In the genomic region with DNA sequence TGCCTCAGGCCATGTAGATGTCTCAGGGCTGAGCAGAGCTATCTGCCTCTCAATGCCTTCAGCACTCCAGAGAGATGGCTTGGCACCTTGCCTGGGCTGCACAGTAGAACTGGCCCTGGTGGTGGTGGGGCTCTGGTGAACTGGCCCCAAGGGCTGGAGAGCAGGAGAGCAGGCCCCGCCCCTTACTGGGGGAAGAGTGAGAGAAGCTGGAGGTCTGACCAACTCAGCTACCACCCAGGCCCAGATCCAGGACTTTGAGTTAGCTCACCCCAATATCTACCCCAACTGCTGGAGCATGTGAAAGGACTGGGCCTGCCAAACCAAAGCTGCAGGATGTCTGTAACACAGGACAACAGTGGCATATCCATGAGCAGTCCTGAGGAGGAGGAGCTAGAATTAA, we compare ENCODE assay signal across 8 mouse cellular contexts. TPM values are rescaled to one million over a fixed set of nuclear protein-coding genes. Genes with fewer than 3 reads are reported as not detected.
DNase-seq lines count a peak whose midpoint lies in the region; ATAC-seq and TF ChIP-seq lines count a peak whose summit lies in the region.

No protein-coding gene starts in this region.

- peaks cover 24% of the 10 kb centered on the region for H3K4me1 ChIP-seq in forebrain, embryonic 12.5 days
- H3K4me1 ChIP-seq in forebrain, embryonic 16.5 days (replicated peaks; ENCODE audit: control insufficient read depth, insufficient read depth, low read length): peaks cover 11% of the 10 kb centered on the region
- peaks cover 17% of the 10 kb centered on the region for H3K4me1 ChIP-seq in intestine, embryonic 16.5 days (ENCODE audit: control insufficient read depth, insufficient read depth, low read length)
- H3K4me1 ChIP-seq in stomach, postnatal 0 days (replicated peaks; ENCODE audit: control insufficient read depth, insufficient read depth): peaks cover 6% of the 10 kb centered on the region; the same call in 1 of the 2 replicates

- no peaks in the 10 kb centered on the region for H3K9me3 ChIP-seq in forebrain, embryonic 12.5 days
- H3K9me3 ChIP-seq in forebrain, embryonic 16.5 days (ENCODE audit: control insufficient read depth, low read length): no peaks in the 10 kb centered on the region
- H3K9me3 ChIP-seq in intestine, embryonic 16.5 days (ENCODE audit: control insufficient read depth, low read length): no peaks in the 10 kb centered on the region
- no peaks in the 10 kb centered on the region for H3K9me3 ChIP-seq in stomach, postnatal 0 days (ENCODE audit: control insufficient read depth, low read length)

- no peak overlapping the region for H3K27ac ChIP-seq in forebrain, embryonic 12.5 days
- H3K27ac ChIP-seq in forebrain, embryonic 16.5 days (ENCODE audit: low read length): no peak overlapping the region
- no peak overlapping the region for H3K27ac ChIP-seq in intestine, embryonic 16.5 days (ENCODE audit: low read length)
- no peak overlapping the region for H3K27ac ChIP-seq in stomach, postnatal 0 days (replicated peaks)

- peak; percentile 36; the same call in 1 of the 2 replicates for ATAC-seq in forebrain, embryonic 12.5 days (ENCODE audit: low FRiP score)
- no peak for ATAC-seq in forebrain, embryonic 16.5 days
- 0 out of 2 replicates have a peak, but pooled peaks have one; percentile 36 for ATAC-seq in intestine, embryonic 16.5 days
- ATAC-seq in stomach, postnatal 0 days (ENCODE audit: low FRiP score, low TSS enrichment): 0 out of 2 replicates have a peak, but pooled peaks have one; percentile 31
- no peak for ATAC-seq in frontal cortex, adult (ENCODE audit: low TSS enrichment)

- no peak overlapping the region for H3K9ac ChIP-seq in forebrain, embryonic 12.5 days
- no peak overlapping the region for H3K9ac ChIP-seq in forebrain, embryonic 16.5 days (replicated peaks; ENCODE audit: low read depth, low read length)
- H3K9ac ChIP-seq in intestine, embryonic 16.5 days (ENCODE audit: low read depth, low read length): no peak overlapping the region
- H3K9ac ChIP-seq in stomach, postnatal 0 days (ENCODE audit: low read length): no peak overlapping the region

- no peak for TF ChIP-seq EP300 in stomach, postnatal 0 days (optimal IDR thresholded peaks at IDR 0.05)

- TF ChIP-seq CTCF in stomach, postnatal 0 days (IDR thresholded peaks at IDR 0.05; ENCODE audit: low read depth): no peak

- H3K4me2 ChIP-seq in forebrain, embryonic 12.5 days: no peak overlapping the region
- H3K4me2 ChIP-seq in forebrain, embryonic 16.5 days (ENCODE audit: low read length): no peak overlapping the region
- no peak overlapping the region for H3K4me2 ChIP-seq in intestine, embryonic 16.5 days (ENCODE audit: low read depth, low read length)
- H3K4me2 ChIP-seq in stomach, postnatal 0 days (replicated peaks; ENCODE audit: low read depth): no peak overlapping the region

- DNase-seq in right cerebral cortex, postnatal 10 days (ENCODE audit: low spot score in 2 of 2): peak; percentile 71 to 74
- no peak for DNase-seq in right cerebral cortex, adult 2 months (ENCODE audit: low spot score in 2 of 2)
- peak; percentile 96 for DNase-seq in heart, adult 11 months
- DNase-seq in stomach, postnatal 0 days (ENCODE audit: low spot score): no peak

- no peaks in the 10 kb centered on the region for H3K36me3 ChIP-seq in forebrain, embryonic 12.5 days (replicated peaks)
- H3K36me3 ChIP-seq in forebrain, embryonic 16.5 days (ENCODE audit: control insufficient read depth, insufficient read depth): no peaks in the 10 kb centered on the region
- no peaks in the 10 kb centered on the region for H3K36me3 ChIP-seq in intestine, embryonic 16.5 days (ENCODE audit: control insufficient read depth, insufficient read depth, low read length)
- no peaks in the 10 kb centered on the region for H3K36me3 ChIP-seq in stomach, postnatal 0 days (ENCODE audit: control insufficient read depth, insufficient read depth, low read length)

- no peak overlapping the region for H3K4me3 ChIP-seq in forebrain, embryonic 12.5 days (replicated peaks)
- H3K4me3 ChIP-seq in forebrain, embryonic 16.5 days (replicated peaks; ENCODE audit: low read length): no peak overlapping the region
- H3K4me3 ChIP-seq in intestine, embryonic 16.5 days (ENCODE audit: low read length): no peak overlapping the region
- H3K4me3 ChIP-seq in stomach, postnatal 0 days (ENCODE audit: low read depth, low read length): no peak overlapping the region

- 100% methylated on average over 1 of the region's 1 CpGs for WGBS in forebrain, embryonic 12.5 days
- WGBS in forebrain, embryonic 16.5 days: 88% methylated on average over 1 of the region's 1 CpGs
- WGBS in intestine, embryonic 16.5 days: 84% methylated on average over 1 of the region's 1 CpGs
- WGBS in stomach, postnatal 0 days: 94% methylated on average over 1 of the region's 1 CpGs

- H3K27me3 ChIP-seq in forebrain, embryonic 12.5 days: no peaks in the 10 kb centered on the region; the same call in 1 of the 2 replicates
- H3K27me3 ChIP-seq in forebrain, embryonic 16.5 days (replicated peaks; ENCODE audit: control insufficient read depth, insufficient read depth, low read length): no peaks in the 10 kb centered on the region
- no peaks in the 10 kb centered on the region for H3K27me3 ChIP-seq in intestine, embryonic 16.5 days (replicated peaks; ENCODE audit: control insufficient read depth, insufficient read depth, low read length)
- no peaks in the 10 kb centered on the region for H3K27me3 ChIP-seq in stomach, postnatal 0 days (ENCODE audit: control insufficient read depth, insufficient read depth, low read length)

RNA-seq across cellular contexts. Expression of gene Fermt2, which starts 33.7 kb away (rescaled TPM):
- 65.9 and 71.1 TPM in 2 replicates for polyA plus RNA-seq in forebrain, embryonic 12.5 days (2016; fragmentation: Nextera tagmentation; extraction: Ambion mirVana)
- polyA plus RNA-seq in forebrain, embryonic 16.5 days (2015; fragmentation: Nextera tagmentation; extraction: Ambion mirVana): 58.4 and 58.6 TPM in 2 replicates
- polyA plus RNA-seq in intestine, embryonic 16.5 days (2015; fragmentation: Nextera tagmentation; extraction: Ambion mirVana): 142 and 152 TPM in 2 replicates
- polyA plus RNA-seq in stomach, postnatal 0 days (2015; fragmentation: Nextera tagmentation; extraction: Ambion mirVana): 176 and 189 TPM in 2 replicates

Comparison
In these comparisons a context has a peak if more than half of its experiments do, and no peak if none do; other contexts are left out.
1. ATAC-seq: peak in forebrain, embryonic 12.5 days (single experiment), intestine, embryonic 16.5 days (single experiment) and stomach, postnatal 0 days (single experiment); none in forebrain, embryonic 16.5 days (single experiment) and frontal cortex, adult (single experiment).
2. DNase-seq: peak in right cerebral cortex, postnatal 10 days (2 of 2) and heart, adult 11 months (single experiment); none in right cerebral cortex, adult 2 months (0 of 2) and stomach, postnatal 0 days (single experiment).